Mouse (Mus musculus) left cerebral cortex, adult 11 months (tissue): ENCODE data around the gene Tnfrsf13c.

Experiments
- DNase-seq: peaks from one replicate; pipeline ENCODE4 v3.0.0; 2022; ENCODE audit warnings: low spot score

The Tnfrsf13c gene

GRCm38 (mm10) chr15:82207105-82207459, 17.1 kb downstream of the Tnfrsf13c start:
- DNase-seq = no peak

- DNase-seq = no peak
These were observed 17.6 kb downstream of the Tnfrsf13c start for GRCm38 (mm10) chr15:82206365-82207104.

- no peak for DNase-seq
These were observed 19.3 kb downstream of the Tnfrsf13c start for GRCm38 (mm10) chr15:82204680-82205371.

GRCm38 (mm10) chr15:82203611-82204351, 20.4 kb downstream of the Tnfrsf13c start:
- no peak for DNase-seq

GRCm38 (mm10) chr15:82203090-82203489, 21.1 kb downstream of the Tnfrsf13c start:
- no peak for DNase-seq

- no peak for DNase-seq
These were observed 22.1 kb downstream of the Tnfrsf13c start for GRCm38 (mm10) chr15:82202086-82202485.

GRCm38 (mm10) chr15:82199546-82199945, 24.6 kb downstream of the Tnfrsf13c start:
- no peak for DNase-seq

GRCm38 (mm10) chr15:82198342-82198741, 25.8 kb downstream of the Tnfrsf13c start:
- DNase-seq = no peak

GRCm38 (mm10) chr15:82197937-82198336, 26.2 kb downstream of the Tnfrsf13c start:
- DNase-seq = no peak

- no peak for DNase-seq
These were observed 26.9 kb downstream of the Tnfrsf13c start for GRCm38 (mm10) chr15:82197246-82197750.

GRCm38 (mm10) chr15:82196300-82196699, 27.9 kb downstream of the Tnfrsf13c start:
- no peak for DNase-seq

GRCm38 (mm10) chr15:82192617-82193016, 31.6 kb downstream of the Tnfrsf13c start:
- DNase-seq = no peak

GRCm38 (mm10) chr15:82188481-82189240, 35.5 kb downstream of the Tnfrsf13c start:
- no peak for DNase-seq

GRCm38 (mm10) chr15:82187924-82188323, 36.2 kb downstream of the Tnfrsf13c start:
- no peak for DNase-seq

- DNase-seq = no peak
These were observed 36.8 kb downstream of the Tnfrsf13c start for GRCm38 (mm10) chr15:82187401-82187800.

GRCm38 (mm10) chr15:82186931-82187330, 37.2 kb downstream of the Tnfrsf13c start:
- DNase-seq = no peak

GRCm38 (mm10) chr15:82186131-82186530, 38.0 kb downstream of the Tnfrsf13c start:
- no peak for DNase-seq

GRCm38 (mm10) chr15:82185062-82185783, 38.9 kb downstream of the Tnfrsf13c start:
- no peak for DNase-seq

- no peak for DNase-seq
These were observed 39.5 kb downstream of the Tnfrsf13c start for GRCm38 (mm10) chr15:82184656-82185055.

GRCm38 (mm10) chr15:82184183-82184582, 40.0 kb downstream of the Tnfrsf13c start:
- DNase-seq = no peak

GRCm38 (mm10) chr15:82183596-82183995, 40.6 kb downstream of the Tnfrsf13c start:
- no peak for DNase-seq
